In the genomic region with DNA sequence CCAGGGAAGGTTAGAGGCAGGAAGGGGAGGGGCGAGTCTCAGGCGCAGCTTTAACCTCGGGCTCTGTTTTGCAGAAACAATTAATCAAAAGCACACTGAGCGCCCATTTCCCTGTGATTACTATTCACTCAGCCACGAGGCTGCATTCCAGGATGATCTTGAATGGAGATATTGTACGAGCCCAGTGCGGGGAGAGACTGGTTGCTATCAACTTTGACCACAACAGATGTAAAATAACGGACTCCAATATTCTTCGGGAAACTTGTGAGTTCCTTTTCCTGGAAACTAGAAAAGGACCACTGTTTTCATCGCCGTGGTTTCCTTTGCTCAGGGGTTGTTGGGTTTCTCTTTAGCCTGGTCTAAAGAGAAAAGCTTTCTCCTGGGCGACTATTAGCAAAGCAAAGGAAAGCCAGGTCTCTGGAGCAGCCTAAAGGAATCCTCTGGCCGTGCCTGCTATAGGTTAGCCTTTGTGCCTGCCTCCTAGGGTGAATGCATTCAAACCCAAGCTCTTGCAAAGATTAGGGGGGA, we compare ENCODE assay signal across 7 mouse cellular contexts.
DNase-seq lines count a peak whose midpoint lies in the region; TF ChIP-seq lines count a peak whose summit lies in the region.

No protein-coding gene starts in this region.

- no peaks in the 10 kb centered on the region for H3K27me3 ChIP-seq in ES-Bruce4 (ENCODE audit: control insufficient read depth, insufficient read depth, low read length, poor library complexity, severe bottlenecking)
- H3K27me3 ChIP-seq in hindbrain, embryonic 10.5 days (ENCODE audit: insufficient read depth, poor library complexity, severe bottlenecking), result no peaks in the 10 kb centered on the region

- peak; percentile 87 for TF ChIP-seq EP300 in ES-Bruce4 (IDR thresholded peaks at IDR 0.05; ENCODE audit: insufficient read depth, low read depth, low read length)

- 0 out of 2 replicates have a peak overlapping the region, but pooled peaks have one; percentile 11 for H3K9ac ChIP-seq in ES-Bruce4 (ENCODE audit: low read depth, poor library complexity, severe bottlenecking)

- TF ChIP-seq POLR2A in ES-Bruce4 (IDR thresholded peaks at IDR 0.05; ENCODE audit: insufficient read depth, low read length), result no peak

- no peaks in the 10 kb centered on the region; the same call in 1 of the 2 replicates for H3K9me3 ChIP-seq in ES-Bruce4 (replicated peaks; ENCODE audit: control insufficient read depth, insufficient read depth, low read length, poor library complexity, severe bottlenecking)
- H3K9me3 ChIP-seq in hindbrain, embryonic 10.5 days, result no peaks in the 10 kb centered on the region

- peaks cover 11% of the 10 kb centered on the region for H3K4me1 ChIP-seq in ES-Bruce4 (ENCODE audit: control insufficient read depth, insufficient read depth, low read length)
- peaks cover 36% of the 10 kb centered on the region for H3K4me1 ChIP-seq in hindbrain, embryonic 10.5 days (replicated peaks)

- WGBS in hindbrain, embryonic 10.5 days, result 3% methylated on average over 13 of the region's 13 CpGs

- peak overlapping the region; percentile 99 for H3K27ac ChIP-seq in ES-Bruce4 (ENCODE audit: insufficient read depth, low read length)
- H3K27ac ChIP-seq in hindbrain, embryonic 10.5 days, result peak overlapping the region; percentile 88

- TF ChIP-seq CTCF in ES-Bruce4 (IDR thresholded peaks at IDR 0.05; ENCODE audit: low read depth, low read length), result no peak

- H3K4me3 ChIP-seq in ES-Bruce4 (ENCODE audit: low read depth, low read length), result peak overlapping the region; percentile 8; the same call in 1 of the 2 replicates
- H3K4me3 ChIP-seq in hindbrain, embryonic 10.5 days, result peak overlapping the region; percentile 27

- peak; percentile 89 for DNase-seq in ZHBTc4 (ENCODE audit: low read depth, low spot score)
- DNase-seq in hindbrain, embryonic 10.5 days (ENCODE audit: low spot score), result peak; percentile 52
- peak; percentile 69 for DNase-seq in mesoderm, embryonic 11.5 days (ENCODE audit: low read depth, low spot score)
- no peak for DNase-seq in right cerebral cortex, postnatal 25 days
- DNase-seq in layer of hippocampus, postnatal 14 days (ENCODE audit: low spot score in 2 of 2), result no peak
- DNase-seq in layer of hippocampus, postnatal 36 days, result no peak

- no peaks in the 10 kb centered on the region for H3K36me3 ChIP-seq in ES-Bruce4 (ENCODE audit: control insufficient read depth, insufficient read depth, low read length, poor library complexity, severe bottlenecking)
- no peaks in the 10 kb centered on the region for H3K36me3 ChIP-seq in hindbrain, embryonic 10.5 days

Comparison
In these comparisons a context has a peak if more than half of its experiments do, and no peak if none do; other contexts are left out.
1. DNase-seq: peak in ZHBTc4 (single experiment), hindbrain, embryonic 10.5 days (single experiment) and mesoderm, embryonic 11.5 days (single experiment); none in right cerebral cortex, postnatal 25 days (single experiment), layer of hippocampus, postnatal 14 days (0 of 2) and layer of hippocampus, postnatal 36 days (0 of 2).